In the genomic region with DNA sequence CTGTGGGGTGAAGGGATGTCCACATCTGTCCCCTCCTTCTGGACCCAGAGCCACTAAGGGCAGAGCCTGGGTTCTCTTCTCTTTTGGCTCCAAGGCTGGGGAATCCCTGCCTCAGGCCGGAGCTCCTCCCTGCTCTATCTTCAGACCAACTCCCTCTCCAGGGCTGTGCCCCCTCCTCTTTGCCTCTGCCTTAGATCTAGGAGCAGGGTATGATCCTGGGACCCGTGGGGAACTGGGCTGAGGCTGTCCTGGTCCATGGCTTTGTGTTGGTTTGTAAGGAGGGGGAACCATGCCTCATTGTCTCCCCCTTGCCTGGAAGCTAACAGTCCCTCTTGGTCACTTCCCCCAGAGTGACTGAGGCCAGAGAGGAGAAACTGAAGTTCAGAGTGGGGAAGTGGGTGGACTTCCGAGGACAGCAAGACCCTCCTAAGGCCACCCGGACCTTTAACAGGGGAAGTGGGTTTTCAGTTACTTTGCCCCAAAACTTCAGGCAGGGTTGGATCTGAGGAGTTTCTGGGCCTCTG, we compare ENCODE assay signal across 7 mouse cellular contexts. TPM values are rescaled to one million over a fixed set of nuclear protein-coding genes. Genes with fewer than 3 reads are reported as not detected.
DNase-seq lines count a peak whose midpoint lies in the region; ATAC-seq lines count a peak whose summit lies in the region.

No protein-coding gene starts in this region.

- peaks cover 44% of the 10 kb centered on the region for H3K27me3 ChIP-seq in liver, embryonic 16.5 days (ENCODE audit: control insufficient read depth, insufficient read depth, low read depth, low read length)
- no peaks in the 10 kb centered on the region for H3K27me3 ChIP-seq in stomach, embryonic 16.5 days (ENCODE audit: control insufficient read depth, insufficient read depth, low read length)

- DNase-seq in ovary, postnatal 36 days (ENCODE audit: low spot score): peak; percentile 15
- DNase-seq in ovary, postnatal 10 days (ENCODE audit: low spot score): no peak
- no peak for DNase-seq in urinary bladder, adult 18-20 months (ENCODE audit: low spot score in 2 of 2)

- H3K36me3 ChIP-seq in liver, embryonic 16.5 days (ENCODE audit: control insufficient read depth, insufficient read depth): no peaks in the 10 kb centered on the region
- H3K36me3 ChIP-seq in stomach, embryonic 16.5 days (ENCODE audit: control insufficient read depth, insufficient read depth, low read length): no peaks in the 10 kb centered on the region

- no peak overlapping the region for H3K27ac ChIP-seq in liver, embryonic 16.5 days (ENCODE audit: low read length)
- peak overlapping the region; percentile 80 for H3K27ac ChIP-seq in stomach, embryonic 16.5 days (ENCODE audit: low read length)

- H3K4me3 ChIP-seq in liver, embryonic 16.5 days (ENCODE audit: low read depth, low read length): peak overlapping the region; percentile 47
- peak overlapping the region; percentile 64 for H3K4me3 ChIP-seq in stomach, embryonic 16.5 days (replicated peaks; ENCODE audit: low read length)

- ATAC-seq in granulocyte monocyte progenitor cell, adult 5-6 weeks (replicated peaks; ENCODE audit: poor library complexity, severe bottlenecking): peak; percentile 62
- ATAC-seq in liver, embryonic 16.5 days (ENCODE audit: low read depth): no peak
- ATAC-seq in stomach, embryonic 16.5 days (ENCODE audit: insufficient read depth, low FRiP score): no peak
- ATAC-seq in erythroblast, adult 5-6 weeks (replicated peaks; ENCODE audit: low FRiP score, poor library complexity, severe bottlenecking): no peak

- H3K4me2 ChIP-seq in liver, embryonic 16.5 days (ENCODE audit: low read depth, low read length): no peak overlapping the region
- H3K4me2 ChIP-seq in stomach, embryonic 16.5 days (ENCODE audit: low read depth, low read length): peak overlapping the region; percentile 72

- H3K9me3 ChIP-seq in liver, embryonic 16.5 days (replicated peaks; ENCODE audit: control insufficient read depth, low read length): no peaks in the 10 kb centered on the region
- no peaks in the 10 kb centered on the region for H3K9me3 ChIP-seq in stomach, embryonic 16.5 days (replicated peaks; ENCODE audit: control insufficient read depth, low read length)

- H3K4me1 ChIP-seq in liver, embryonic 16.5 days (ENCODE audit: control insufficient read depth, low read depth, low read length): peaks cover 2% of the 10 kb centered on the region; the same call in 1 of the 2 replicates
- peaks cover 50% of the 10 kb centered on the region for H3K4me1 ChIP-seq in stomach, embryonic 16.5 days (ENCODE audit: control insufficient read depth, insufficient read depth, low read length)

- no peak overlapping the region for H3K9ac ChIP-seq in liver, embryonic 16.5 days (ENCODE audit: low read depth, low read length)
- H3K9ac ChIP-seq in stomach, embryonic 16.5 days (ENCODE audit: low read length): peak overlapping the region; percentile 82

- WGBS in liver, embryonic 16.5 days (ENCODE audit: insufficient replicate concordance): 17% methylated on average over 4 of the region's 4 CpGs
- WGBS in stomach, embryonic 16.5 days: 26% methylated on average over 4 of the region's 4 CpGs

RNA-seq across cellular contexts. Expression of a gene that starts 0.8 kb away (rescaled TPM):
- total RNA-seq in granulocyte monocyte progenitor cell, adult 5-6 weeks (2014; fragmentation: Nextera tagmentation): 0.70 and 4.5 TPM in 2 replicates
- 0.47 TPM in 1 of 2 replicates, not detected in the other for total RNA-seq in granulocyte monocyte progenitor cell, adult 5-6 weeks (2017)
- polyA plus RNA-seq in liver, embryonic 16.5 days (2015; fragmentation: Nextera tagmentation; extraction: Ambion mirVana): 3.2 and 4.0 TPM in 2 replicates
- polyA plus RNA-seq in stomach, embryonic 16.5 days (2015; fragmentation: Nextera tagmentation; extraction: Ambion mirVana): 63.7 and 65.9 TPM in 2 replicates
- total RNA-seq in erythroblast, adult 5-6 weeks (2015; ENCODE audit: low replicate concordance): 2.1 and 15.6 TPM in 2 replicates
- total RNA-seq in erythroblast, adult 5-6 weeks (2017; ENCODE audit: low replicate concordance): 0.56 TPM in 1 of 2 replicates, not detected in the other

RNA-seq across cellular contexts. Expression of a gene that starts 31.8 kb away (rescaled TPM):
- not detected in 2 replicates for total RNA-seq in granulocyte monocyte progenitor cell, adult 5-6 weeks (2014; fragmentation: Nextera tagmentation)
- not detected in 2 replicates for total RNA-seq in granulocyte monocyte progenitor cell, adult 5-6 weeks (2017)
- polyA plus RNA-seq in liver, embryonic 16.5 days (2015; fragmentation: Nextera tagmentation; extraction: Ambion mirVana): 8.0 TPM in 2 replicates
- polyA plus RNA-seq in stomach, embryonic 16.5 days (2015; fragmentation: Nextera tagmentation; extraction: Ambion mirVana): 78.6 and 86.8 TPM in 2 replicates
- total RNA-seq in erythroblast, adult 5-6 weeks (2015; ENCODE audit: low replicate concordance): 0.84 TPM in 1 of 2 replicates, not detected in the other
- total RNA-seq in erythroblast, adult 5-6 weeks (2017; ENCODE audit: low replicate concordance): 0.84 TPM in 1 of 2 replicates, not detected in the other

RNA-seq across cellular contexts. Expression of a gene that starts 40.2 kb away (rescaled TPM):
- total RNA-seq in granulocyte monocyte progenitor cell, adult 5-6 weeks (2014; fragmentation: Nextera tagmentation): 20.0 and 36.7 TPM in 2 replicates
- 19.6 and 21.0 TPM in 2 replicates for total RNA-seq in granulocyte monocyte progenitor cell, adult 5-6 weeks (2017)
- 34.8 and 39.3 TPM in 2 replicates for polyA plus RNA-seq in liver, embryonic 16.5 days (2015; fragmentation: Nextera tagmentation; extraction: Ambion mirVana)
- 2.7 and 2.9 TPM in 2 replicates for polyA plus RNA-seq in stomach, embryonic 16.5 days (2015; fragmentation: Nextera tagmentation; extraction: Ambion mirVana)
- total RNA-seq in erythroblast, adult 5-6 weeks (2015; ENCODE audit: low replicate concordance): 154 and 157 TPM in 2 replicates
- 202 and 262 TPM in 2 replicates for total RNA-seq in erythroblast, adult 5-6 weeks (2017; ENCODE audit: low replicate concordance)

Comparison
In these comparisons a context has a peak if more than half of its experiments do, and no peak if none do; other contexts are left out.
1. RNA of a gene that starts 40.2 kb away (total RNA-seq): 154 to 262 TPM in erythroblast, adult 5-6 weeks; 19.6 to 36.7 TPM in granulocyte monocyte progenitor cell, adult 5-6 weeks; every median in the first group is over 4 times any median in the second.